Mouse (Mus musculus) kidney, postnatal 36 days (tissue): ENCODE results near the gene Snw1.

ENCODE experiments used
- DNase-seq, 2 experiments: peaks; one replicate each; pipeline ENCODE4 v3.0.0; 2021 to 2022; ENCODE audit warnings: mixed read lengths in 2 of 2

Gene Snw1

DNA sequence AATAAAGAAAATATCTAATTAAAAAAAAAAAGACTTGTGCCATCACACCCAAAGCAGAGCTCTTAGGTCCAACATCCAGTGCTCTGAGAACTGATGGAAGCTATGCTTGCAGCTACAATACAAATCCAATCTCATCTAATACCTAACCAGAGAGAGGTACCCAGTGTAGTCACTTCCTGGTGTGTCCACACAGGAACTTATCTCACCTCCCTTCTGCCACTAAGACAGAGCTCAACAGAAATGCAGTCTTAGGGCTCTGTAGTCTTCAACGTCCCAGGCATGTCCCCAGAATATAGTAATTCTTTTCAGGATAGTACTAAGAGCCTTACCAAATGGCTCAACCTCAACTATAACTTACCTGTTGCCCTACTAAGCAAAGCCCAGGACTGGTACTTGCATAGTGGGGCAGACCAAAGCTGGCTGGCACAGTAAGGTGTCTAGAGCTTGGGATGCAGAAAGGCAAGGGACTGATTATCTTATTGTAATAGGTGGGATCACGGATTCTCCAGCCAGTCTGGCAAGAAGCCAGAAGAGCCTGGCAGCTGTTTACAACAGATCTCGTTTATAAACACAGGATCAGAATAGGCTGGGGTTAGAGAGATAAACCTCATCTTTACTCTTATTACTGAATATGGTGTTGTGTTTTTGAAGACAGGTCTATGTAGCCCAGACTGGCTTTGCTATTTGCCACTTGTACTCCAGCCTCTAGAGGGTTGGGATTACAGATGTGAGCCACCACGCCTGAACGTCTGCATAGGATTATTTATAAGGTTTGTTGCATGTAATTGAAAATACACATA, 50.2 kb downstream of the Snw1 start:
- peak in 1 of 2 experiments; percentile 25 for DNase-seq

DNA sequence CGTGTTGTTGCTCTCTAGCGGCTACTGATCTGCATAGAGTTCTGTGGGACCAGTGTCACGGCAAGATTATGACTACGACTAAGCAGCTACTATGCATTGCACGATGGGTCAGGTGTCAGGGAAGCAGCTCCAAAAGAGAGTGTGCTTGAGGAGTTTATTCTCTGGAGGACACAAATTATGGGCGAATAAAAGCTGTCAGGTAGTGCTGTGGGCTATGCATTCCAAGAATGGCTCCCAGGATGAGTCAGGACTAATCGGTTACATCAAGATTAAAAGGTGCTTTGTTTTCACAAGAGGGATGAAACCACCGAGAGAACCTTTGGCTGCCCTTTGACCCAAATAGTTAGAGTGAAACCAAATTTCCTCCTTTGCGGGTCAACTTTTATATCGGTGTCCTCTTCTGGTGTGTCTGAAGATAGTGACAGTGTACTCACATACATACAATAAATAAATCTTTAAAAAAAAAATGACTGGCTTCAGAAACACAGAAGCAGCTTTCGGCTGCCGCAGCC, 52.0 kb downstream of the Snw1 start:
- DNase-seq: no peak

DNA sequence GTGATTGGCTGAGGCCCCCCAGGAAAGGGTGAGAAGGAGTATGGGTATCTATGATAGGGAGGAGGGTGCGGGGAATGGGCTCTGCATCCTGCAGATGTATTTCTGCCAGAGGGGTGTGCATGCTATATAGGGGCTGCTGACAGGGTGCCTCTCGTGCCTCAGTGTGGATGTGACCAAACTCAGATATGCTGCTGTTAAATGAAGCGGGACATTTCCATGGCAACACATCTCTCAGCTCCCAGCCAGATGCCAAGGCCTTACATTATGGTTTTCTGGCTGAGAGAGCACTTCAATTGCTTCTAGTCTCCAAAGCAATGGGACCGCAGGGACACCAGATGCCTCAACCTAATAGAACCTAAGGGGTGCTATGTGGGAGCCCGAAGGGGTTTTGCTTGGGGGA, 53.2 kb downstream of the Snw1 start:
- no peak for DNase-seq

DNA sequence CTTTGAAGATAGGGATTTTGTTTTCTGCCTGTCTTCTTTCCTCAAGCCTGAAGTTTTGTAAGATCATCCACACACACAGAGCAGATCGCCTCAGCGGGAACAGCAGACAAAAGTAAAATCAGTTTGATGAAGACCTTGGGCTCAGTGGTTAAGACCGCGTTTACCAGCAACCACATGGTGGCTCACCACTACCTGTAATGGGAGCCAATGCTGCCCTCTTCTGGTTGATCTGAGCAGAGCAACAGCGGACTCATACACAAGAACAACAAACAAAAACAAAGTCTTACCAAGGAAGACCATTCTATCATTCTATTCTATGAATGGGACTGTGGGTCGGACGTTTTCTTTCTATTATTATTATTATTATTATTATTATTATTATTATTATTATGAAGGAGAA, 55.4 kb downstream of the Snw1 start:
- DNase-seq: peak; percentile 66 to 82

- DNase-seq: no peak
Observed at GRCm38 (mm10) chr12:87415358-87415757, 56.7 kb downstream of the Snw1 start.

DNA sequence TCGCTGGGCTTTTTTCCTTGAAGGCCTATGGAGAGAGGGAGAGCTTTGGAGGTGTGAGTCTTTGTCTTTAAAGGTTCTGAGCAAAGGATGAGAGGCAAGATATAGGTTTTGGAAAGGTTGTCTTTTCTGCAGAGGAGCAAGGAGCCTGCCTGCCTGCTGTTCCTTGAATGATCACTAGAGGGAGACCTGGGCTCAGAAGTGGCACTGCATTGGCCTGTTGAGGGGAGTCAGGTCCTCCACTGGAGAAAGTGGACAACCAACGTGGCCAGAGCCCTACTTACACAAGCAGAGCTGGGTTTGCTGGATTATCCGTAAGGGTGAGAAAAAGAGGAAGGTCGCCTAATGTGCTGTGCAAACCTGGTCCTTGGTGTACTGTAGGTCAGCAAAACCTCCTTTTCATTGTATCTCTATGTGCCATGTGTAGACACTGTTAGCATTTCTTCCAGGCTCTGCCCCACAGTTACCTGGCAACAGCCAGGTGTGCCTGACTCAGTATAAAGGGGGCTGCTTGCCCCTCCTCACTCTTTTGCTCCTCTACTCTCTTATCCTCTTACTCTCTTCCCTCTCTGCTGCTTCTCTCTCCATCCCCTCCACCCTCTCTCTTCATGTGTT, 58.8 kb downstream of the Snw1 start:
- peak; percentile 63 to 89 for DNase-seq

DNA sequence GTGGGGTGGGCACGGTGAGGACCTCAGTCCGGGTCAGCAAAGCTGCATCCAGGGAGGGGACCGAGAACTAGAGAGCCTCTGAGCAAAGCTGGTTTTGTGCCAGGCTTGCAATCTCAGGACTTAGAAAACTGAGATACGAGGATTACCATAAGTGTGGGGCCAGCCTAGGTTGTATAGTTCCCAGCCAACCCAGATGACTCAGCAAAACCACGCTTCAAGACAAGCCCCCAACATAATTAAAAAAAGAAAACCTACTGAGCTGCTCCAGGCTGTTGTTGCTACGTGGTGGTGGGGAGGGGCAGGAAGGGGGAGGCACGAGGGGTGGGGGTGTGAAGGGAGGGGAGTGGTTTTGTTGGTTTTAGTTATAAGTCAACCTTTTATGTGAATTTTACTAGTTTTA, 61.1 kb downstream of the Snw1 start:
- no peak for DNase-seq

GRCm38 (mm10) chr12:87409123-87409522, 63.0 kb downstream of the Snw1 start:
- no peak for DNase-seq

GRCm38 (mm10) chr12:87407869-87408605, 64.0 kb downstream of the Snw1 start:
- DNase-seq: peak; percentile 68 to 69

- DNase-seq: no peak
Observed at GRCm38 (mm10) chr12:87405721-87406120, 66.4 kb downstream of the Snw1 start.

DNA sequence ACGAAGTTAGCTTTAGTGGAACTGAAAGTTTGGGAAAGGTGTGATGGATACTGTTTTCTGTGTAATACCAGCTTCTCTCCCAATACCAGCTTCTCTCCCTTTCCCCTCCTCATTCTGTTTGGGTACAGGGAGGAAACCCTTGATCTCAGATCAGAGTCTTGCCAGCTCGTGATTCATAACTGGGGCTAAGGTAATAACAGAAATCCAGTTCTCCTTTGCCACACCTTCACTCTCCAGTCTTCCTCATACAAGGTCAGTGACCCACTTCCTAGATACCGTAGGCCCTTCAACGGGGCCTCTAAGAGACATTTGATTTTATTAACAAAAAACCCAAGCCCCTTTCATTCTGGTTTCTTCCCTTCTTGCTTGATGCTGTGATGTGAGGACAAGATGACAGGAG, 66.9 kb downstream of the Snw1 start:
- no peak for DNase-seq

DNA sequence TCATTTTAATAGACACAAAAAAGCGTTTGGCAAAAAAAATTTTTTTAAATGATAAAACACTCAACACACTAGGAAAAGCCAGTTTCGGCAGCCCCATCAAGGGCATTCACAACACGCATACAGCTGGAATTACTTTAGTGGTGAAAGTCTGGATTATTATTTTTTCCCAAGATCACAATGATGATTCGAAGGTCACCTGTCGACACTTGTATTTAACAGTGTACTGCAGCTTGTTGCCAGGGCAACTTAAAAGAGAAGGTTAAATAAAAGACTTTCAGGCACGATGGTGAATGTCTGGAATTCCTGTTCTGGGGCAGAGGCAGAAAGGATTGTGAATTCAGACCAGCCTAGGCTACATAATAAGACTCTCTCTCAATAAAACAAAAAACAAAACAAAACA, 70.2 kb downstream of the Snw1 start:
- DNase-seq: no peak

GRCm38 (mm10) chr12:87399119-87399819, 72.8 kb downstream of the Snw1 start:
- no peak for DNase-seq
